Mouse (Mus musculus): ENCODE measurements around the gene Zfp960.
"Not testable (repeated sequence)": the region's sequence is repeated elsewhere in the genome, so short reads cannot be mapped to it uniquely, and the experiment has no call there.

Zfp960 gene

GRCm38 (mm10) chr17:17063628-17064494 is at the start of gene Zfp960:
Zfp960 (plus strand) TSS chr17:17064113.
- peak; percentile 92 to 94 for DNase-seq

- DNase-seq = not testable (repeated sequence)
These were observed 45.8 kb upstream of the Zfp960 start for GRCm38 (mm10) chr17:17018071-17018470.

GRCm38 (mm10) chr17:17059566-17059965 is 4.3 kb upstream of the Zfp960 start:
- DNase-seq = not testable (repeated sequence)

- DNase-seq = not testable (repeated sequence)
These were observed 57.1 kb downstream of the Zfp960 start, which contains the start of gene Zfp97 for GRCm38 (mm10) chr17:17120830-17121502. Zfp97 (plus strand) TSS chr17:17121415.

Measured in kidney, adult 8-10 months (tissue).